Mouse (Mus musculus): ENCODE measurements around the gene Ucp2.

Ucp2 gene

DNA sequence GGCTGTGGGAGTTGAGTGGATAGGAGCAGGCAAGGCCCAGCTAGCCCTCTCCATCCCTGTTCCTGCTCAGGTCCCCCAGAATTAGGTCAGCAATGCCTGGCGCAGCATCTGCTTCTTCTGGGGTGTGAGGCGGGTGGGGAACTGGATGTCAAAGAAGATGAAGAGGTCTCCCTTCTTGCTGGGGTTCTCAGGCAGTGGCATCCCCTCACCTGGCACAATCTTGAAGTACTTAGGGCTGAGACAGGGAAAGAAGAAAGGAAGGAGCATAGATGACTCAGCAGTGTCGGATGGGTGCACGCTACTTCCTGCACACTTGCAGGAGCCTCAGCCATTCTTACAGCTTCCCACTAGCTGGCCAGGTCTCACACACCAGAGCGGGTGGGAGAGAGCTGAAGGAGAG is 9.9 kb downstream of the Ucp2 start:
- H3K27me3 ChIP-seq (ENCODE audit: insufficient read depth, low read length), result no peaks in the 10 kb centered on the region
- peaks cover 28% of the 10 kb centered on the region for H3K36me3 ChIP-seq (ENCODE audit: insufficient read depth, low read length)
- H3K9me3 ChIP-seq (ENCODE audit: low read length), result no peaks in the 10 kb centered on the region
- TF ChIP-seq POU5F1 (IDR thresholded peaks at IDR 0.05; ENCODE audit: borderline replicate concordance, low read length) (no peak), CTCF (conservative IDR thresholded peaks at IDR 0.05; ENCODE audit: low read length) (no peak)
- H3K4me3 ChIP-seq (replicated peaks; ENCODE audit: low read length), result peak overlapping the region; percentile 17; the same call in 1 of the 2 replicates
- H3K4me1 ChIP-seq (replicated peaks; ENCODE audit: low read depth, low read length), result peaks cover 93% of the 10 kb centered on the region

- Histone ChIP-seq H3K4me1 (replicated peaks; ENCODE audit: low read depth, low read length) (peaks cover 75% of the 10 kb centered on the region), H3K27me3 (ENCODE audit: insufficient read depth, low read length) (no peaks in the 10 kb centered on the region), H3K9me3 (ENCODE audit: low read length) (no peaks in the 10 kb centered on the region), H3K36me3 (ENCODE audit: insufficient read depth, low read length) (peaks cover 10% of the 10 kb centered on the region), H3K4me3 (replicated peaks; ENCODE audit: low read length) (peak overlapping the region; percentile 26; the same call in 1 of the 2 replicates)
- TF ChIP-seq POU5F1 (IDR thresholded peaks at IDR 0.05; ENCODE audit: borderline replicate concordance, low read length) (no peak), NANOG (IDR thresholded peaks at IDR 0.05; ENCODE audit: borderline replicate concordance, low read length) (no peak), CTCF (conservative IDR thresholded peaks at IDR 0.05; ENCODE audit: low read length) (no peak)
Observed at GRCm38 (mm10) chr7:100504740-100505487, 11.8 kb downstream of the Ucp2 start.

DNA sequence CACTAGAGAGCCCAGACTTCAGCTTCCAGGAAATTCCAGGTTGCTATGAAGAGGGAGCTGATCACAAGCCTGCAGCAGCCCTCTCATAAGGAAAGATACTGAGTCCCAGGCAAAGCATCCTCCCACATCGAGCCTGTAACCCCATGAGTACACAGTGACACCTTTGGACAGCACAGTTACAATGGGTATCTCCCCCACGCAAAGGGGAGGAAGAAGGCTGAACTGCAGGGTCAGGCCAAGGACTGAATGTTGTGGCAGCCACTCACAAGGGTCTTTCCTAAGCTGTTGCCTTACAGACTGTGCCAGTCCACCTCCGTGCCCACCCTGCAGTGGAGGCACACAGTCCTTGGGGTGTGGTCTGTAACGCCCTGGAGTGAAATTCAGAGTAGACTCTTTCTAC is 13.4 kb downstream of the Ucp2 start:
- Histone ChIP-seq H3K27me3 (ENCODE audit: insufficient read depth, low read length) (no peaks in the 10 kb centered on the region), H3K4me1 (replicated peaks; ENCODE audit: low read depth, low read length) (peaks cover 68% of the 10 kb centered on the region), H3K4me3 (replicated peaks; ENCODE audit: low read length) (no peak overlapping the region), H3K9me3 (ENCODE audit: low read length) (no peaks in the 10 kb centered on the region), H3K36me3 (ENCODE audit: insufficient read depth, low read length) (no peaks in the 10 kb centered on the region)
- TF ChIP-seq NANOG (IDR thresholded peaks at IDR 0.05; ENCODE audit: borderline replicate concordance, low read length), result no peak
- TF ChIP-seq CTCF (conservative IDR thresholded peaks at IDR 0.05; ENCODE audit: low read length), result no peak
- TF ChIP-seq POU5F1 (IDR thresholded peaks at IDR 0.05; ENCODE audit: borderline replicate concordance, low read length), result no peak

DNA sequence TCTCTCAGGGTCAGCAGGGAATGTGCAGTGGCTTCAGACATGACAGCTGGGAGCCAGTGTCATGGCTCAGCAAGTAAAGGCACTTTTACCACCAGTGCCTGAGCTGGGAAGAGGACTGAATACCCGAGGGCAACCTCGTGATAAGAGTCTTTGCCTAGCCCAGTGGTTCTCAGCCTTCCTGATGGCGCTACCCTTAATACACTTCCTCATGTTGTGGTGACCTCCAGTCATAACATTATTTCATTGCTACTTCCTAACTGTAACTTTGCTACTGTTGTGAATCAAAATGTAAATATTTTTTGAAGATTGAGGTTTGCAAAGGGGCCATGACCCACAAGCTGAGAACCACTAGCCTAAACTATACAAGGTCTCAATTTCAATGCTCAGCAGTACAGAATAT is 15.5 kb downstream of the Ucp2 start:
- H3K27me3 ChIP-seq (ENCODE audit: insufficient read depth, low read length), result peaks cover 3% of the 10 kb centered on the region; the same call in 1 of the 2 replicates
- no peaks in the 10 kb centered on the region for H3K36me3 ChIP-seq (ENCODE audit: insufficient read depth, low read length)
- H3K9me3 ChIP-seq (ENCODE audit: low read length), result no peaks in the 10 kb centered on the region
- TF ChIP-seq CTCF (conservative IDR thresholded peaks at IDR 0.05; ENCODE audit: low read length) (no peak), NANOG (IDR thresholded peaks at IDR 0.05; ENCODE audit: borderline replicate concordance, low read length) (no peak), POU5F1 (IDR thresholded peaks at IDR 0.05; ENCODE audit: borderline replicate concordance, low read length) (no peak)
- peaks cover 53% of the 10 kb centered on the region for H3K4me1 ChIP-seq (replicated peaks; ENCODE audit: low read depth, low read length)
- no peak overlapping the region for H3K4me3 ChIP-seq (replicated peaks; ENCODE audit: low read length)

DNA sequence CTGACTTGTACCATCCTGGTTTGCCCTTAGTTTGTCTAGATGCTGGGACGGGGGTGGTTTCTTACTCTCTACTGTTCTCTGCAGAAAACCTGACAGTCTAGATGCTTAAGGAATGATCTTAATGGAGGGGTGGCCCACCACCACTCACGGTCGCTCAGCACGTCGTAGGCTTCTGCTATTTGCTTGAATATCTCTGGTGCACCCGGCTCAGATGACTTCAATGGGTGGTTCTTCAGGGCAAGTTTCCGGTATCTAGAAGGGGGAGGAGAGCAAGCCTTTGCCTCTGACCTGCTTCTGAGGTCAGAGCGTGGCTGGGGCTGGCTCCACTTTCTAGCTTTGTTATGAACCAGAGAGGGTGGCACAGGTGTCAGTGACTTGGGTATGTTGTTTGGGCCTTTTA is 18.5 kb downstream of the Ucp2 start:
- Histone ChIP-seq H3K4me1 (replicated peaks; ENCODE audit: low read depth, low read length) (peaks cover 32% of the 10 kb centered on the region), H3K27me3 (ENCODE audit: insufficient read depth, low read length) (peaks cover 3% of the 10 kb centered on the region; the same call in 1 of the 2 replicates), H3K9me3 (ENCODE audit: low read length) (no peaks in the 10 kb centered on the region), H3K4me3 (replicated peaks; ENCODE audit: low read length) (peak overlapping the region; percentile 20; the same call in 1 of the 2 replicates), H3K36me3 (ENCODE audit: insufficient read depth, low read length) (no peaks in the 10 kb centered on the region)
- TF ChIP-seq POU5F1 (IDR thresholded peaks at IDR 0.05; ENCODE audit: borderline replicate concordance, low read length) (no peak), NANOG (IDR thresholded peaks at IDR 0.05; ENCODE audit: borderline replicate concordance, low read length) (no peak), CTCF (conservative IDR thresholded peaks at IDR 0.05; ENCODE audit: low read length) (no peak)

- no peak for TF ChIP-seq POU5F1 (IDR thresholded peaks at IDR 0.05; ENCODE audit: borderline replicate concordance, low read length)
- TF ChIP-seq NANOG (IDR thresholded peaks at IDR 0.05; ENCODE audit: borderline replicate concordance, low read length), result no peak
- no peak for TF ChIP-seq CTCF (conservative IDR thresholded peaks at IDR 0.05; ENCODE audit: low read length)
- Histone ChIP-seq H3K4me3 (replicated peaks; ENCODE audit: low read length) (no peak within 1 kb of the TSS), H3K27me3 (ENCODE audit: insufficient read depth, low read length) (peaks cover 3% of the 10 kb centered on the region; the same call in 1 of the 2 replicates), H3K9me3 (ENCODE audit: low read length) (no peaks in the 10 kb centered on the region), H3K4me1 (replicated peaks; ENCODE audit: low read depth, low read length) (peaks cover 23% of the 10 kb centered on the region), H3K36me3 (ENCODE audit: insufficient read depth, low read length) (no peaks in the 10 kb centered on the region)
Observed at GRCm38 (mm10) chr7:100514573-100514972, 21.4 kb downstream of the Ucp2 start, which contains the start of gene Dnajb13. Gene Dnajb13 (minus strand): TSS chr7:100514960.

DNA sequence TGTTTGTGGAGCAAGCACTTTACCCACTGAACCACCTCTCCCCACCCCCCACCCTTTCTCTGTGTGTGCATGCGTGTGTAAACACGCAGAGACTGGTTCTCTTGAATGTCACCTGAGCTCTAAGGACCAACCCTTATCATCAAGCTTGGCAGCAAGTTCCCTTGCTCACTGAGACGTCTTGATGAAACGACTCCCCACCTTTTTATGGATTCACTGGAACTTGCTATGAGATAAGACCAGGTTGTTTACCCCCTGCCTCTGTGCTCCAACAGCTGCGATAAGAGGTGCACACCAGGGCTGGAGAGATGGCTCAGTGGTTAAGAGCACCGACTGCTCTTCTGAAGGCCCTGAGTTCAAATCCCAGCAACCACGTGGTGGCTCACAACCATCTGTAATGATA is 27.1 kb downstream of the Ucp2 start:
- Histone ChIP-seq H3K27me3 (ENCODE audit: insufficient read depth, low read length) (no peaks in the 10 kb centered on the region), H3K4me3 (replicated peaks; ENCODE audit: low read length) (no peak overlapping the region), H3K4me1 (replicated peaks; ENCODE audit: low read depth, low read length) (peaks cover 4% of the 10 kb centered on the region; the same call in 1 of the 2 replicates), H3K9me3 (ENCODE audit: low read length) (peaks cover 9% of the 10 kb centered on the region; the same call in 1 of the 2 replicates), H3K36me3 (ENCODE audit: insufficient read depth, low read length) (no peaks in the 10 kb centered on the region)
- no peak for TF ChIP-seq NANOG (IDR thresholded peaks at IDR 0.05; ENCODE audit: borderline replicate concordance, low read length)
- TF ChIP-seq CTCF (conservative IDR thresholded peaks at IDR 0.05; ENCODE audit: low read length), result no peak
- no peak for TF ChIP-seq POU5F1 (IDR thresholded peaks at IDR 0.05; ENCODE audit: borderline replicate concordance, low read length)

DNA sequence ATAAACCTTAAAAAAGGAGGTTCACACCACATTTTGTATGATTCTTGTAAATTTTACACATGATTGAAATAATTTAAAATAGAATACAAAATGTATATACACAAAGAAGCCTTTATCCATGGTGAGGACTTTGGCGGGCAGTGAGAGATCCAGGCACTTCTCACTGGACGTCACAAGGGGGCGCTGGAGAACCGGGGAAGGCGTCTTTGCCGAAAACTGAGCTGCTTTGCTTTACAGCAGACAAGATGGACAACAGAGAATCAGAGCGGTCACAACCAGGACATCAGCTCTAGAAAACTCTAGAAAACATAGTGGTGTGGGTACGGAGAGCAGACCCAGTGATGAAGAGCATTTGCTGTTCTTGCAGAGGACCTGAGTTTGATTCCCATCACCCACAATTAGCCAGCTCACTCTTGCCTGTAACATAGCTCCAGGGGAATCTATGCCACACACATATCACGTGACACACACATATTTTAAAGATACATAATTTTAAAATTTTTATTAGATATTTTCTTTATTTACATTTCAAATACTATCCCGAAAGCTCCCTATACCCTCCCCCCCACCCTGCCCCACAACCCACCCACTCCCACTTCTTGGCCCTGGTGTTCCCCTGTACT is 27.6 kb downstream of the Ucp2 start:
- no peaks in the 10 kb centered on the region for H3K27me3 ChIP-seq (ENCODE audit: insufficient read depth, low read length)
- H3K4me1 ChIP-seq (replicated peaks; ENCODE audit: low read depth, low read length), result peaks cover 4% of the 10 kb centered on the region; the same call in 1 of the 2 replicates
- H3K9me3 ChIP-seq (ENCODE audit: low read length), result peaks cover 9% of the 10 kb centered on the region; the same call in 1 of the 2 replicates
- H3K36me3 ChIP-seq (ENCODE audit: insufficient read depth, low read length), result no peaks in the 10 kb centered on the region
- H3K4me3 ChIP-seq (replicated peaks; ENCODE audit: low read length), result no peak overlapping the region
- TF ChIP-seq NANOG (IDR thresholded peaks at IDR 0.05; ENCODE audit: borderline replicate concordance, low read length) (no peak), CTCF (conservative IDR thresholded peaks at IDR 0.05; ENCODE audit: low read length) (peak; percentile 95)
